Mouse (Mus musculus) MEL (cell line): ENCODE measurements around the gene Otof.

Source experiments
- CHD1 ChIP-seq: IDR thresholded peaks from 2 replicates; pipeline ENCODE4 v1.6.1; 2012; ENCODE audit warnings: low read depth, mild to moderate bottlenecking, inconsistent platforms, low read length, improper control_type of control experiment
- CTCF ChIP-seq, 3 experiments: IDR thresholded peaks in 2 of 3; conservative IDR thresholded peaks in 1 of 3; 2 replicates each; pipeline ENCODE4 v1.5.1; 2011 to 2012; ENCODE audit warnings: low read length in 3 of 3, low read depth in 2 of 3, mild to moderate bottlenecking in 2 of 3, improper control_type of control experiment in 1 of 3, inconsistent platforms in 1 of 3, mixed read lengths in 1 of 3, moderate library complexity in 1 of 3; ENCODE audit not compliant: control insufficient read depth in 1 of 3, insufficient read depth in 1 of 3, poor library complexity in 1 of 3, severe bottlenecking in 1 of 3
- GABPA ChIP-seq: IDR thresholded peaks from 2 replicates; pipeline ENCODE4 v1.6.1; 2012; ENCODE audit warnings: low read depth, mild to moderate bottlenecking, inconsistent platforms, low read length, improper control_type of control experiment, moderate library complexity
- GATA1 ChIP-seq: IDR thresholded peaks from 2 replicates; pipeline ENCODE4 v1.6.1; 2011; ENCODE audit warnings: low read depth, low read length, improper control_type of control experiment
- MAX ChIP-seq: IDR thresholded peaks from 2 replicates; pipeline ENCODE4 v1.6.1; 2011; ENCODE audit warnings: low read length, improper control_type of control experiment
- NRF1 ChIP-seq: IDR thresholded peaks from 2 replicates; pipeline ENCODE4 v1.6.1; 2014; ENCODE audit warnings: low read depth, mild to moderate bottlenecking, inconsistent platforms, low read length, improper control_type of control experiment, moderate library complexity; ENCODE audit not compliant: poor library complexity, insufficient read depth, severe bottlenecking
- POLR2A ChIP-seq, 2 experiments: IDR thresholded peaks; 2 replicates each; pipeline ENCODE4 v1.6.1; 2011 to 2012; ENCODE audit warnings: low read length in 2 of 2, mild to moderate bottlenecking in 2 of 2, control low read depth in 1 of 2, improper control_type of control experiment in 1 of 2, low read depth in 1 of 2, moderate library complexity in 1 of 2; ENCODE audit not compliant: control insufficient read depth in 1 of 2, insufficient read depth in 1 of 2, poor library complexity in 1 of 2
- TCF12 ChIP-seq: IDR thresholded peaks from 2 replicates; pipeline ENCODE4 v1.6.1; 2014; ENCODE audit warnings: low read depth, mild to moderate bottlenecking, inconsistent platforms, low read length, improper control_type of control experiment, moderate library complexity
- UBTF ChIP-seq: IDR thresholded peaks from 2 replicates; pipeline ENCODE4 v1.6.1; 2012; ENCODE audit warnings: low read depth, mild to moderate bottlenecking, inconsistent platforms, low read length, improper control_type of control experiment, moderate library complexity, borderline replicate concordance; ENCODE audit not compliant: insufficient read depth
- ZMIZ1 ChIP-seq: IDR thresholded peaks from 2 replicates; pipeline ENCODE4 v1.6.1; 2012; ENCODE audit warnings: low read depth, mild to moderate bottlenecking, inconsistent platforms, low read length, improper control_type of control experiment, moderate library complexity

DNA sequence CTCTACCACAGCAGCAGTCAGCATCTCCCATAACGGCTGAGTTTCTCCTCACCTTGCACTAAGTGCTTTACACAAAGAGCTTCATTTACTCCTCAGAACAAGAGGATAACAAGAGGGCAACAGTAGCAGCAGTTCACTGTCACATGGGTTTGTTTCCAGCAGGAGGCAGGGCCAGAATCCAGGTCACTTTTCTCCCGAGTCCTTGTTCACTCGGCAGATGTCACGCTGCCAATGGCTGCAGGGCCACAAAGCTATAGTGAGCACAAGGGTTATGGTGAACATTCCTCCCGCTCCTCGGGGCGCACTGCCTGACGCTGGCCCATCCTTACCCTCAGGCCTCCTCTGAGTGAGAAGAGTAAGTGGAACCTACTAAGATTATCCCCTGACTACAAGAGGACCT is 21.8 kb upstream of the Otof start:
- no peak for TF ChIP-seq GATA1
- no peak for TF ChIP-seq POLR2A (IDR thresholded peaks at IDR 0.05; ENCODE audit: control insufficient read depth in 1 of 2, insufficient read depth in 1 of 2, low read depth in 1 of 2, low read length in 2 of 2, poor library complexity in 1 of 2)
- no peak for TF ChIP-seq CTCF (IDR thresholded peaks at IDR 0.05 in 2 of 3, conservative IDR thresholded peaks at IDR 0.05 in 1 of 3; ENCODE audit: control insufficient read depth in 1 of 3, insufficient read depth in 1 of 3, low read depth in 2 of 3, low read length in 3 of 3, poor library complexity in 1 of 3, severe bottlenecking in 1 of 3)
- no peak for TF ChIP-seq GABPA
- no peak for TF ChIP-seq MAX
- no peak for TF ChIP-seq TCF12
- no peak for TF ChIP-seq UBTF
- no peak for TF ChIP-seq ZMIZ1
- no peak for TF ChIP-seq NRF1
- no peak for TF ChIP-seq CHD1
